Mouse (Mus musculus) liver, adult 2 months (tissue): ENCODE data around the gene Gas6. TPM values are rescaled to one million over a fixed set of nuclear protein-coding genes. Genes with fewer than 3 reads are reported as not detected.

Experiments
- DNase-seq: peaks from one replicate; pipeline ENCODE4 v3.0.0-alpha.2; 2011; ENCODE audit warnings: low read depth, low spot score; ENCODE audit errors: extremely low read depth
- H3K27ac ChIP-seq: fragments of 200-500 bp; replicated peaks from 2 replicates; pipeline ENCODE4 v1.5.1; 2012; ENCODE audit warnings: low read depth, mild to moderate bottlenecking, control low read depth, inconsistent platforms, low read length; ENCODE audit not compliant: insufficient read depth
- H3K27me3 ChIP-seq: fragments of 200-500 bp; 2 replicates; pipeline ENCODE4 v1.6.1; 2012; ENCODE audit warnings: mild to moderate bottlenecking, moderate library complexity, low read length, inconsistent platforms; ENCODE audit not compliant: control insufficient read depth, insufficient read depth
- H3K36me3 ChIP-seq: fragments of 200-500 bp; 2 replicates; pipeline ENCODE4 v1.6.1; 2012; ENCODE audit warnings: low read length, inconsistent platforms; ENCODE audit not compliant: control insufficient read depth, insufficient read depth
- H3K4me1 ChIP-seq: fragments of 200-500 bp; 2 replicates; pipeline ENCODE4 v1.6.1; 2011; ENCODE audit warnings: low read length; ENCODE audit not compliant: control insufficient read depth, insufficient read depth
- H3K4me3 ChIP-seq: fragments of 200-500 bp; 2 replicates; pipeline ENCODE4 v1.5.1; 2011; ENCODE audit warnings: low read depth, mild to moderate bottlenecking, control low read depth, low read length, moderate library complexity; ENCODE audit not compliant: insufficient read depth
- H3K79me2 ChIP-seq: fragments of 200-500 bp; 2 replicates; pipeline ENCODE4 v1.6.1; 2012; ENCODE audit warnings: inconsistent platforms, mild to moderate bottlenecking, low read length, moderate library complexity; ENCODE audit not compliant: control insufficient read depth, insufficient read depth
- H3K9ac ChIP-seq: fragments of 200-500 bp; 2 replicates; pipeline ENCODE4 v1.6.1; 2012; ENCODE audit warnings: low read depth, mild to moderate bottlenecking, control low read depth, inconsistent platforms, low read length
- CTCF ChIP-seq: fragments of 200-500 bp; IDR thresholded peaks from 2 replicates; pipeline ENCODE4 v1.5.1; 2011; ENCODE audit warnings: low read depth, low read length, control low read depth
- POLR2A ChIP-seq: fragments of 200-500 bp; IDR thresholded peaks from 2 replicates; pipeline ENCODE4 v1.6.1; 2011; ENCODE audit warnings: low read length, control low read depth; ENCODE audit not compliant: insufficient read depth; ENCODE audit errors: extremely low read depth
- WGBS: fragments of 180-500 bp; shearing (Covaris S2); methylation state at CpG from one replicate; pipeline ENCODE4 v1.1.7; 2018; 5-methylcytosine and 5-hydroxymethylcytosine counted together
- polyA plus RNA-seq: library from polyadenylated mRNA; depleted of rRNA; stranded (reverse); fragments of >200 nt; gene quantifications from 2 replicates; pipeline ENCODE4 v1.2.3, GENCODE M21; 2012; rRNA removed
- total RNA-seq: library from RNA; depleted of rRNA; stranded (reverse); fragments of >200 nt; gene quantifications from 2 replicates; pipeline ENCODE4 v1.2.3, GENCODE M21; 2014; rRNA removed

Gene Gas6
- 23.9 and 25.5 TPM in 2 replicates for total RNA-seq
- polyA plus RNA-seq = 36.6 and 50.5 TPM in 2 replicates

DNA sequence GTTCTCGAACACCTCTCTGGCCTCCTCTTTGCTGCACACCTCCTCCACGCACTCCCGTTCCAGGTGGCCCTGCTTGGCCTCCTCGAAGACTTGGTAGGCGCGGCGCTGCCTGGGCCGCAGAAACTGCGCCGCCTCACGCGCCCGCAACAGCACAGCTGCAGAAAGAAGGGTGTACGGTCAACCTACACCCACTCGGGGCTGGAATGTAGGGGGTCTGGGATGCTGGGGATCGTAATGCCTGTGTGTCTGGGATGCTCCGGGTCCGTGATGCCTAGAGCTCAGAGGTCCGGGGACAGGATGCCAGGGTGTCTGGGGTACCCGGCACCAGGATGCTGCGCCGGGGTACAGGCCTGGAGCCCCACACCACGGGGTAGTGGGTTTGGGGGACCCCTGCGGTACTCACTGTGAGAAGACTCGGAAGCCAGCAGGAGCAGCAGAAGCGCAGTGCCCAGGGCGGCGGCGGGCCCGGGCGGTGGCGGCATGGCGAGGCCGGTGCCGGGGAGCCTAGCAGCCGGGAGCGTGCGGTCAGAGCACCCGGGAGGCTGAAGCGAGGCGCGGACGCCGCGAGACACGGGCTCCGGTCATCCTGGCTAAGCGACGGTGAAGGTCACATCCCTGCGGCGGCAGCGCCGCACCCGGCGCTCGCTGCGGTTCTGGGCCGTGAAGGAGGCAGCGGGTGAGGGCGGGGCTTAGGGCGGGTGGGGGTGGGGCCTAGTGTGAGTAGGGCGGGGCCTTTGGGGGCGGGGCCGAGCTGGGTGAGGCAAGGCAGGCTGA, at the start of gene Gas6:
Gene Gas6, minus strand, starts transcription at position 633 of the 774 bp plus-strand sequence.
- no peaks in the 10 kb centered on the region for H3K79me2 ChIP-seq
- H3K9ac ChIP-seq = peak within 1 kb of the TSS; percentile 87
- TF ChIP-seq CTCF (no peak), POLR2A (peak; percentile 71)
- DNase-seq = peak; percentile 40
- H3K4me1 ChIP-seq = no peaks in the 10 kb centered on the region
- no peaks in the 10 kb centered on the region for H3K36me3 ChIP-seq
- H3K27ac ChIP-seq = no peak within 1 kb of the TSS
- WGBS = 6% methylated on average over 58 of the region's 64 CpGs
- peak within 1 kb of the TSS; percentile 75 for H3K4me3 ChIP-seq
- no peaks in the 10 kb centered on the region for H3K27me3 ChIP-seq

- Histone ChIP-seq H3K27ac (no peak overlapping the region), H3K36me3 (no peaks in the 10 kb centered on the region), H3K79me2 (no peaks in the 10 kb centered on the region), H3K4me3 (no peak overlapping the region), H3K4me1 (no peaks in the 10 kb centered on the region), H3K27me3 (no peaks in the 10 kb centered on the region), H3K9ac (no peak overlapping the region)
- no peak for DNase-seq
- 73% methylated on average over 5 of the region's 5 CpGs for WGBS
- no peak for TF ChIP-seq POLR2A
Measured at GRCm38 (mm10) chr8:13541526-13541925, 47.2 kb upstream of the Gas6 start.

DNA sequence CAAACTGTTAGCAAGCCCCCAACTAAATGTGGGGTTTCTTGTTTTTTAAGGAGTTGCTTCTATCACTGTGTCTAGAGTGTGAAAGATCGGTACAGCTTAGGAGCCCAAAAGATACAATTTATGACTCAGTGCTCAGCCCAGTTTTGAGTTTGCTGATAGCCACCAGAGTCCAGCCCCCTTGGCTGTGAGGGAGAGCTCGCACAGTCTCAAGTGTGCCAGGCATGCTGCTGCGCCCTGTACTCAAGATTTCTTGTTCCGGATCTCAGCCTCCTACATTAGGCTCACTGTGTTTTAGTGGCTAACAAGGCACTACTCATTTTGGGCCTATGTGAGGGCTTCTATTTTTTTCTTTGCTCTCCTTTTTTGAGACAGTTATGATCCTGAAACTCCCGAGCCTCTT, 45.8 kb upstream of the Gas6 start:
- no peaks in the 10 kb centered on the region for H3K4me1 ChIP-seq
- H3K9ac ChIP-seq = no peak overlapping the region
- no peaks in the 10 kb centered on the region for H3K79me2 ChIP-seq
- no peak overlapping the region for H3K27ac ChIP-seq
- TF ChIP-seq POLR2A = no peak
- TF ChIP-seq CTCF = no peak
- no peaks in the 10 kb centered on the region for H3K36me3 ChIP-seq
- WGBS = 91% methylated on average over 5 of the region's 5 CpGs
- no peak for DNase-seq
- no peaks in the 10 kb centered on the region for H3K27me3 ChIP-seq
- no peak overlapping the region for H3K4me3 ChIP-seq

GRCm38 (mm10) chr8:13538821-13539220, 44.5 kb upstream of the Gas6 start:
- no peaks in the 10 kb centered on the region for H3K27me3 ChIP-seq
- H3K4me1 ChIP-seq = no peaks in the 10 kb centered on the region
- H3K79me2 ChIP-seq = no peaks in the 10 kb centered on the region
- H3K27ac ChIP-seq = no peak overlapping the region
- H3K36me3 ChIP-seq = no peaks in the 10 kb centered on the region
- no peak overlapping the region for H3K9ac ChIP-seq
- WGBS = 68% methylated on average over 6 of the region's 6 CpGs
- TF ChIP-seq POLR2A = no peak
- no peak for TF ChIP-seq CTCF
- H3K4me3 ChIP-seq = no peak overlapping the region
- DNase-seq = peak; percentile 58

DNA sequence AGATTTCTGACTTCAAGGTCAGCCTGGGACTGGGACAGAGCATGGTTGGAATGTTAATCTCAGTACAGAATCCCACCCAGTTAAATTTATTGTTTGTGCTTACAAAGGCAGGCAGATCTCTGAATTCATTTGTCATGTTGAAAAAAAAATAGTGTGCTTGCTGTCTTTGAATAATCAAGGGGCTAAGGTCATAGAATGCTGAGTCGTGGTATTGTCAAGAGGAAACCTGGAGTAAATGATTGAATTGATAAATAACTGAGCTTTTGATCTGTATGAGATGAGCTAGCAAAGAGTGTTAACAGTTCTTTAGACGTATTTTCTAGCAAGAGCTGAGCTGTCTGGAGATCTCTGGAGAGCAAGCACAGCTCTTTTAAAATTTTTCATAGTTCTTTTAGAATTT, 42.8 kb upstream of the Gas6 start:
- Histone ChIP-seq H3K79me2 (no peaks in the 10 kb centered on the region), H3K4me1 (no peaks in the 10 kb centered on the region), H3K27me3 (no peaks in the 10 kb centered on the region), H3K4me3 (no peak overlapping the region), H3K9ac (no peak overlapping the region), H3K27ac (no peak overlapping the region), H3K36me3 (no peaks in the 10 kb centered on the region)
- TF ChIP-seq CTCF = no peak
- WGBS = 66% methylated on average over 2 of the region's 2 CpGs
- no peak for DNase-seq

DNA sequence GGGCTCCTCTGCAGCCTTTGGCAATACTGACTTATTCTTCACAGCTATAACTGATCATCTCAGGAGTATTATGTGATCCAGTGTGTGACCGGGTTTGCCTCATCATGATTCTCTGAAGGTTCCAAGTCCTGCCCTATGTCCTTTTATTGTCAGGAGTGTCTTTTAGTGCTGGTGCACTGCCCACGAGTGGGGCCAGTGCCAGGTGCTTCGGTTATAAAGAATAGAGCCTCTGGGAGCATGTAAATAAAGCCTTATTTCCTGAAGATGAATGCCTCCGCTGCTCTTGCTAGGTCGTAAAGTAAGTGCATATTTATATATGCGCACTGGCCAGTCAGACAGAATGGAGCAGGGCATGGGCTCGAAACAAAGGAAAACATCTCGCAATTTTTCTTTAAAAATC, 38.8 kb upstream of the Gas6 start:
- Histone ChIP-seq H3K27me3 (no peaks in the 10 kb centered on the region), H3K4me1 (peaks cover 17% of the 10 kb centered on the region), H3K4me3 (no peak overlapping the region), H3K27ac (no peak overlapping the region), H3K36me3 (no peaks in the 10 kb centered on the region), H3K9ac (no peak overlapping the region), H3K79me2 (no peaks in the 10 kb centered on the region)
- TF ChIP-seq CTCF (no peak), POLR2A (no peak)
- no peak for DNase-seq
- 90% methylated on average over 8 of the region's 8 CpGs for WGBS
